Mouse (Mus musculus): Measurements from ENCODE around the gene Sec31a.

The Sec31a gene

DNA sequence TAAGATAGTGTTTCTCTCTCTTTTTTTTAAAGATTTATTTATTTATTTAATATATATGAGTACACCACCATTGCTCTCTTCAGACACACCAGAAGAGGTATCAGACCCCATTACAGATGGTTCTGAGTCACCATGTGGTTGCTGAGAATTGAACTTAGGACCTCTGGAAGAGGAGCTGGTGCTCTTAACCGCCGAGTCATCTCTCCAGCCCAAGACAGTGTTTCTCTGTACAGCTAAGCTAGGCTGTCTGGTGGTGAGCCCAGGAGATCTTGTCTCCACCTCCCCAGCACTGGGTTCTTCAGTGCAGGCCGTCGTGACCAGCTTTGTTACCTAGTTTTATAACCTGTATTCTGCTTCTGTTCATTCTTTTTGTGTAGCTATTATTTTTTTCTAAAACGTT, 5.8 kb downstream of the Sec31a start:
- no peak for DNase-seq (ENCODE audit: low read depth, low spot score)

DNA sequence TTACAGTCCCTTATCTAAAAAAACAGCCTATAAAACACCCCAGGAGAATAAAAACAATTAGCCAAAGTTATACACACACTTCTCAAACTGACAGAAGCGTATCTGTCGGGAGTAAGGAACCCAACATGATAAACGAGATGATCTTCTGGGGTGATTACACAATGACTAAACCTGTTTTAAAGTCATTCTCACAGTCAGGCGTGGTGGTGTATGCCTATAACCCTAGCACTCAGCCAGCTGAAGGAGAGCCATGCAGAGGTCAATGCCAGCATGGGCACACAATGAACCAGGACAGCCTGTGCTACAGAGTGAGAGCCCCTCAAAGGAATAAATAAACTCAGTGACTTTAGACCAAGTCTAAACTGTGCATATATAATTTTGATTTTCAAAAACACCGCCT, 7.5 kb downstream of the Sec31a start:
- DNase-seq (ENCODE audit: low read depth, low spot score), result no peak

DNA sequence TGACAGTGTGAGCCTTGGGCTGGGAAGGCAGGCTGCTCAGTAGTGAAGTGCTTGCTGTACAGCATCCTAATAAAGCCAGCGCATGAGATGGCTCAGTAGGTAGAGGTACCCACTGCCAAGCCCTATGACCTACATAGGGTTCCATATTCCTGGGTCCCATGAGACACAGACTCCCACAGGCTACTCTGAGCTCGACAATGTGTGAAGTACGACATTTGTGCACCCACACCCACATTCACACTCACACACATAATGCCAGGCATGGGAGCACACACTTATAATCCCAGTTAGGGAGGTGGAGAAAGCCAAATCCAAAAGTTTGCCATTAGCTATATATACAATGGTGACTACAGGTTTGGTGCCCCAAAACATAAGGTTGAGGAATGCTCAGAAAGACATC, 19.3 kb downstream of the Sec31a start:
- no peak for DNase-seq (ENCODE audit: low read depth, low spot score)

DNA sequence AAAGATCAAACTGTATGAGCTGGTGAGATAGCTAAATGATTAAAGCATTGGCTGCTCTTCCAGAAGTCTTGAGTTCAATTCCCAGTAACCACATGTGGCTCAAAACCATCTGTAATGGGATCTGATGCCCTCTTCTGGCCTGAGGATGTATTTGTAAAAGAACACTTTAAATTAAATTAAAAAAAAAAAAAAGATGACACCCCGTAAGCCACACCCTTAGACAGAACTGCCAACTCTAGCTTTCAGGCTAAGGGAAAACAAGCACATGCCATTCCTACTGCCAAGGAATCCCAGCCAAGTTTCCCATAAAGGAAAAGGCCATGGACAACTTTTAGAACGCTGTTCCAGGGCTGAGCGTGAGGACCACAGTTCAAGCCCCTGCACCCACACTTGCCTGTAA, 22.4 kb downstream of the Sec31a start:
- no peak for DNase-seq (ENCODE audit: low read depth, low spot score)

DNA sequence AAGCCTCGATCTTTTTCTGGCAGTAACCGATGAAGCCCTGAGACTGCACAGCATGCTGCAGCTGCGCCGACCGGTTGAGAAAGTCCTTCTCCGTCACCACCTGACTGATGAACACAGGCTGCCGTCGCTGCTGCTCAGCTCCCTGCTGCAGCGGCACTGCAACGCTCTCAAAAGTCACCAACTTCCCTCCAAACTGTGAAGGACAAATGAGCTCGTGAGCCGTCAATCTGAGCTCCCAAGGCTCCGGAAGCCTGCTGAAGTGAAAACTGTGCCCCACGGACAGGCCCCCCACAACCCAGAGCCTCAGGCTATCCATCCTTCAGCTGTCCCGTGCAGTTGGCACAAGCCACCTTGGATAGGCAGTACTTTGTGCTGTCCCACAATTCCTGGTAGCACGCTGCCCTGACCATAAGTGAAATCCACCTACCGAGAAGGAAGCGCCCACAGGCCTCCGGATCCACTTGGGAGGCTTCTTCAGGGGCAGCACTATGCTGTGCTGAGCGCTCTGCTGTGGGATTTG, 23.5 kb downstream of the Sec31a start:
- DNase-seq (ENCODE audit: low read depth, low spot score), result no peak

DNA sequence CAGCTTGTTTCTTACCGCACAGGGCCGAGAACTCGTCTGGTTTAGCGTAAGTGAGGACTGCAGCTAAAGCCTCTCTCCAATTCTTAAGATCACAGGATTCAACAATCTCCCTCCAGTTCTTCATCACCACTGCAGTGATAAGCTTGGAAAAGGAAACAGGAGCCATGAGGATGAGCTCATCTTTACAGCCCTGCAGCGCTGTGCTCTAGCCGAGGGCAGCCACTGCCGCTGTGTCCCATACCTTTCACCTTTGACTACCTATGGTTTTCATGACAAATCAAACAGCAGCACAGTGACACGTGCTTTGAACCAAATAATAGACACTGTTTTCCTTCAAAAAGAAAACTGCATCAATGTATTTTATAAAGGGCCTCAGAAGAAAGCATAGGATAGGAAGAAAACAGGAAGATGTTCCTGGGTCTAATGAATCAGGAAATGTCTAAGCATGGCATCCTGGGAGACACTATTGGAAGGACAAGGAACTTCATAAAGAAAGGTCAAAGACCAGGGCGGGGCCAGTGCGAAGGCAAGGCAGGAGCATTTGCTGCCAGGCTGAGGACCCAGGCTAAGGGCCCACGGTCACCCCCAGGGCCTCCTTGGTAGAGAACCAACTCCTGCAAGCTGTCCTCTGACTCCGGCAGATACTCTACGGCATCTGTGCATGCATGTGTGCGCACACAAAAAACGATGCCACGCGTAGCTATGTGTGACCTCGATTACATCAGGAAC, 32.1 kb downstream of the Sec31a start:
- DNase-seq (ENCODE audit: low read depth, low spot score), result no peak

DNA sequence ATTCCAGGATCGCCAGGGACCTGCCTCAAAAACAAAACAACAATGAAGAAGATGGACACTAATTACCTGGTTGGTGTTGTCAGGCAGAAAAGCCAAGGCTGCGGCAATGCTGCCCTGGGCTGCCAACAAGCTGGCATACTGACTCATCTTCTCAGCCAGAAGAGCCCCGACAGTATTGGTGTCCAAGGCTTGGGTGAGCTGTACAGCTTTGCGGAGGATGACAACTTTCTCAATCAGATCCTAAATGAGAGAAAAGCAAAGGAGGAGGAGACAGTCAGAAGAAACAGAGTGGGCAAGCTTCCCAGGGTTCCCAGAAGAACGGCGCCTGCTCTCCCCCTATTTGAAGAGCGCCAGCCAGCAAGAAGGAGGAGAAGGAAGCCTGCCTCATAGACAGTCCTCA, 34.9 kb downstream of the Sec31a start:
- no peak for DNase-seq (ENCODE audit: low read depth, low spot score)

DNA sequence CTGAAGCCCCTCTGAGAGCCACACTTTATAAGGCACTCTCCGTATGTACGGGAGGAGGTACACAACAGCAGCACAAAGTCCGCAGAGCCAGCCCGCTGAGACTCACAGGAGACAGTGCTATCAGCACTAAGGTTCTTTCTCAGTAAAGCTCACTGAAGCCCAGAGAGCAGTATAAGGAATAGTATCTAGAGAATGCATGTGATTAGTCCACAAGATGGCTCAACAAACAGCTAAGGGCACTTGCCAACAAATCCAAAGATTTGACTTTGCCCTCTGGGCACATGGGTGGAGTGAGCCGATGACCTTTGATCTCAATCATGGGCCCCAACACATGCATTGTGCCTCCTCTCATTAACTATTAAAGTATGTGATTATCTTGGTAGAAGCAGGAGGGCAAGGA, 35.8 kb downstream of the Sec31a start:
- no peak for DNase-seq (ENCODE audit: low read depth, low spot score)

DNA sequence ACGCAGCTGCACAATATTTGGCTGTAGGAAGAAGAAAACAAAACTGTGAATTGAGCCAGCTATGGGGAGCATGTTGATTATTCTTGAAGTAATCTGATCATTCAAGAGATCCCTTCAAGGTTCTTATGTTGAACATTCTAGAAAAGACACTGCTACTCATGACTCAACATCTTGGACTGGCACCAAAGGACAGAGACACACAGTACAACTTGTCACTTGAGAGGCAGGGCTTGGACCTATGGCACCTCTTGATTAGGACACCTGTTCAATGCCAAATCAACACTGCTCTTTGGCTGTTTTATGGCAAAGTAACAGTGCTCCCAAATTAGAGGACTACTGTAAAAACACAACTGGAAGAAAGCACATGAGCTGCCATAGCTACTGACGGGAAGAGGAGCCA, 37.1 kb downstream of the Sec31a start:
- no peak for DNase-seq (ENCODE audit: low read depth, low spot score)

DNA sequence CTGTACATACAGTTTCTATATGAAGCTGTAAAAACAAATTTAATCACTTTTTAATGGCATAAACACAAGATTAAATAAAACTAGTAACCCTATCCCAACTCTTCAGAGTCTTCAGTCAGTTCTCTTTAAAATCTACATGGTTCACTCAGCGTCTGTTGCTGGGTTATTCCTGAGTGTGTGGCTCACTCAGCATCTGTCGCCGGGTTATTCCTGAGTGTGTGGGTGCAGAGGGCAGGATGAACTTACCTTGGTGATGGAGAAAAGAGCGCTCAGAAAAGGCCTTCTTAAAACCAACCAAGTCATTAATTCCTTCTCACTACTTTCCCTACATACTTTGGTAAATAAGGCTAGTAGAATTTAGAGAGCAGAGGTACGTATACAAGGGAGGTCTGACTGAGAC, 37.8 kb downstream of the Sec31a start:
- DNase-seq (ENCODE audit: low read depth, low spot score), result no peak

DNA sequence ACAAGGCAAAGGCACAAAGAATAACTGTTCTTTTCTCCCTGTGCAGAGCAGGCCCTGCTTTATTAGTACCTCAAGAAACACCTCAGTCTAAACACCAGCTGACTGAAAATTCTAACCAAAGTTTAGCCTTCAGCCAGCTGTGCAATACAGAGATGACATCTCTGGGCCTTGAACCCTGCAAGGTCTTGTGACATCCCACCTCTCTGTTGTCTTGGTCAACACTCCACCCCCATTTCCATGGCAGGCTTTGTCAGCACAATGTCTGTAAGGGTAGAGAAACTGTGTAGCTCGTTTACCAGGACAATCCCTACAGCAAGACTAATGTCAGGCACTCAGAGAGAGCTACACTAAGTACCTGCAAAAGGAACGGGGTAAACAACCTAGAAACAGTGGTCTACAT, 38.7 kb downstream of the Sec31a start:
- DNase-seq (ENCODE audit: low read depth, low spot score), result no peak

DNA sequence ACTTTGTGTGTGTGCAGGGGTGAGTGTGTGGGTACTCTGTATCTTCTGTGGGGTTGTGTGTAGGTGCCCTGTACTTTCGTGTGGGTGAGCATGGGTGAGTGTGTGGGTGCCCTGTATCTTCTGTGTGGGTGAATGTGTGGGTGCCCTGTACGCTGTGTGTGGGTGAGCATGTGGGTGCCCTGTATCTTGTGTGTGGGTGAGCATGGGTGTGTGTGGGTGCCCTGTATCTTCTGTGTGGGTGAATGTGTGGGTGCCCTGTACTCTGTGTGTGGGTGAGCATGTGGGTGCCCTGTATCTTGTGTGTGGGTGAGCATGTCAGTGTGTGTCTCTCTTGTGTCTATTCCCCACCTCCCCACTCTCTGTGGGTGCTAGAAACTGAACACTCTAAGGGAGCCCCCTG, 41.3 kb downstream of the Sec31a start:
- DNase-seq (ENCODE audit: low read depth, low spot score), result no peak

DNA sequence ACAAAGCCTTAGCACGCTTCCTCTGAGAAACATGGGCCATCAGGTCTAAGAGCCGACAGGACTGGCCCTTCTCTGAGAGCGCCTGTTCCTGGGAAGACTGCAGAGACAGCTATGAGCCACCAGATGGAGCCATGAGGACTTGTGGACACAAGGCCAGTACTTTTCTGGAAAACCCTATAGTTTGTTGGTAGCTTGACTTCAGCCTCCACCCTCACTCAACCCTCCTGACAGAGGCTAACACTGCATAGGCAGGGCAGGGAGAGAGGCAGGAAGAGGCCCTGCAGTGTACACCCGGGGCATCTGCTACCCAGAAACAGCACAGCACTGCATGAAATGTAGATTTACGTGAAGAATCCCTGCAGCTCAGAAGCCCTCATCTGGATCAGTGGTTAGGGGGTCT, 42.1 kb downstream of the Sec31a start:
- DNase-seq (ENCODE audit: low read depth, low spot score), result peak; percentile 61

DNA sequence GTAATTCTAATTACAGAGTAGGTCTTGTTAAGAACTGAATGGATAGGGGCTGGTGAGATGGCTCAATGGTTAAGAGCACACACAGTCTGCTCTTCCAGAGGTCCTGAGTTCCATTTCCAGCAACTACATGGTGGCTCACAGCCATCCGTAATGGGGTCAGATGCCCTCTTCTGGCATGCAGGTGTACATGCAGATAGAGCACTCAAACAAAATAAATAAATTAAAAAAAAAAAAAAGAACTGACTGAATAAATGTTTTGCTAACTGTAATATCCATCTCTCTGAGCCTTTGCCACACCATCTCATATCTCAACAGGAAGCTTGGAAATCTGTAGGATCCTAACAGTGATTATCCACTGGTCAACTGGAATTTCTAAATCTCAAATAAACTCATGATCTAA, 45.1 kb downstream of the Sec31a start:
- no peak for DNase-seq (ENCODE audit: low read depth, low spot score)

DNA sequence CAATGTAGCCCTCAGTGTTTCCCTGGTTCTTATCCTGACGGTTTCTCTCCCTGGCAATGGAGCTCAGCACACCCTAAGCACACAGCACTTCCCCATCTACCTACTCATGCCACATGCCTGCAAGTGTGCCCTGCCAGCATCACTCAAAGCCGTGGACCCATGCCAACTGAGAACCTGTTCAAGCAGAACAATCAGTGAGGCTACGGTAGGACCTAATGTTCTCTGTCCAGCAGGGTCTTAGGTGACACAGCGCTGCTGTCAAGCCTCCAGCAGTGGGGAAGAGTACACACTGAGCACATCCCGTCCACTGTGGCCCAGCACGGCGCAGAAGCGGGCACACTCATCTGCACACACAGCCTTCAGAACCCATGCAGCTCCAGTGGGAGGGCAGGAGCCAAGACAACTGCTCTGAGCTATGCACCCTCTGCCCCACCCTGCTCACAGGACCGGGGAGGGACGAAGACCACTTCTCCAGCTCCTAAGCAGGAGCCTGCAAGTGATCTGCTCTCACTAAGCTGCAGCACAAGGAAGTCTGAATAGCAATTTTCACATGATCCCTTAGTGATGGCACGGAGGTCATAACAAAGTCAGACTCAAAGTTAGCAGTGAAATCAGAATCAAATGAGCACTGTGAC, 46.1 kb downstream of the Sec31a start:
- no peak for DNase-seq (ENCODE audit: low read depth, low spot score)

DNA sequence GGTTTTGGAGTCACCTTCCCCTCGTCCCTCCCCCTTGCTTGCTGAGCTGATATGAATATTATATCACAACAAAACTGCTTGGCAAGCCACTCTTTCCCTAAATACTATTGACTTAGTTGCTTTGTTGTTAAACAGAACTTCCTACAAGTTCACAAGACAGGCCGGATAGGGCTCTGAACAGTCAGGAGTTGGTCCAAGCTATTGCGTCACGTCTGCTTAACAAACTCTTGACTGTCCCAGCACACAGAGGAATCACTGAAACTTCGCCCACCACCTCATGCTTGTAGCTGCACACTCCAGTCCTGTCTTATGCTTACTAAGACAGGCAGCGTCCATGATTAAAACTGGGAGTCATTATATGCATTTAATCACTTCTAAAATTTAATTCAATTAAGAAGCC, 46.9 kb downstream of the Sec31a start:
- no peak for DNase-seq (ENCODE audit: low read depth, low spot score)

DNA sequence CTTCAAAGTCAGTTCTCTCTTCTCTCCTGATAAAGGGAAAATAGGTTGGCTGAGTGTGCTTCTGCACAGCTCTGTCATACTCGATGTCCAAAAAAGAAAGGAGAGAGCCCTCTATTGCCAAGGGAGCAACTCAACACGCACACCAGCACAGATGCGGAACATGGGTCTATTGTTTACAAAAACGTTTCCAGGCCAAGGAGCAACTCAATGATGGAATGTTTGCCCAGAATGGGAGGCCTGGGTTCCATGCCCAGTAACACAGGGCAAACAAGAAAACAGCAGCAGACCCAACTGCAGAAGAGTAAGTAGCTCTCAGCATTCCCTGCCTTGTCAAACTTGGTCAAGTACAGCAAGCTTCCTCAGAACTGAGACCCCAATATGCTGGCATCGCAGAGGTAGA, 47.5 kb downstream of the Sec31a start:
- DNase-seq (ENCODE audit: low read depth, low spot score), result no peak

DNA sequence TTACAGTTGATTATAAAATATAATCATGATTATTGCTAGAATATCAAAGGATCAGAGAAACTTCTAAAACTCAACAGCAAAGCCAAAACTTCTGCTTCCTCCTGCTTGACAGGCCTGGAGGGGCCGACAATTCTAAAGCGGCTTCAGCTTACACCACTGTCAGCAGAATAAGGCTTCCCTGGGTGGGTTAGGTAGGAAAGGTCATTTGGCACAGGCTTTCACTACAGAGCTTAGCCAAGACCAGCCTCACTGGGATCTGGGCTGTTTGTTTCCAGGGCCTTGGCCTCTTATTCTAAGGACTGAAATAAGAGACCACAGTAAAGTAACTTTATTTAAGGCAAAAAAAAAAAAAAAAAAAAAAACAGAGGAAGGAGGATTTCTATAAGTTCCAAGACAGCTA, 49.0 kb downstream of the Sec31a start:
- DNase-seq (ENCODE audit: low read depth, low spot score), result no peak

DNA sequence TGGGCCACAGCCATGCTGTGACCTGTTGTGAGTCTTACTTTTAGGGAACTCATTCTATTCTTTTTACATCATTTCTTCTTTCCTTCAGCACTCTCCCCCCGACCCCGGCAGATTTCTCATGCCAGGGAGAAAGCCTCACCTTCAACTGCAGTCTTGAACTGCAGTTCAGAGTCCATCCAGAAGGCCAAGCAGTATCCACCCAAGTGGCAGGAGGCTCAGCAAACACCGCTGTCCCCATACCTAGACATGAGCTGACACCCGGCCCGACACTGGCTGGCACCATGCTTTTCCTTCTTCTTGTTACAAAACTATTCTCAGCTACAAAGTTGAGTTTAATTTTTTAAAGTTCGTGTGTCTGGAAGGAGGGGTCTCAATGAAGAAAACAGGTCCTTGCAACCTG, 55.7 kb downstream of the Sec31a start:
- no peak for DNase-seq (ENCODE audit: low read depth, low spot score)

DNA sequence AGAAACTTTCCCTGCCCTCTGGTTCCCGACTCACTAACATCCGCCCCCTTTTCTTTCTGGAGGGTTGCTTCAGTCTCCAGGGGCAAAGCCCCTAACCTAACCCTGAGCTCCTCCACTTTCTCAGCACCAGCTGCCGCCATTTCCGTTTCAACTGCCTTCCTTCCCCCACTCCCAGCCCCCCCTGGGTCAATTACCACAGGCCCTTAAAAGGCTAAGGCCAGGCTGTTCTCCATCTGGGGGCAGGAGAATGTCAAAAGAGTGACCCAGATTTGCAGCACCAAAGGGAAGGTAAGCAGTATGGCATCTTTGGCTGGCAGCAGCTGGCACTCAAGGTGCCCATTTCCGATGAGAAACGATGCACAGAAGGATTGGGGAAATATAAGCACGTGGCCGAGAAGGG, 57.7 kb downstream of the Sec31a start:
- peak; percentile 33 for DNase-seq (ENCODE audit: low read depth, low spot score)

DNA sequence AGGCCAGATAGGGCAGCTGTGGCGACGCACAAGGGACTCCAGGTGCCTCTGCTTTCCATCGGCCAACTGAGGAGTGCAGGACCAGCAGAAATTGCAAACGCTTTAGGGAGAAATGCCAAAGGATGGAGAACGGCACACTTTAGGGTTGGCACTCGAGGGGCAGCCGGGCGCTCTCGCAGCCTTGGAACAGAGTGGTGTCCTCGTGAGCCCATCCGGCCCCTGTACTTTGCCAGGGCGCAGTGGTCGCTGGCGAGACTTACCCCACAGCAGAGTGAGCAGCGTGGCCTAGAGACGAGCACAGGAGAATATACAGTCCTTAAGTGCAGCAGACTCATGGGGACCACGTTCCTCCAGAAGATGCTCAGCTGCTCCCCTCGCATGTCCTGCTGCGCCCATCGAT, 61.4 kb downstream of the Sec31a start:
- no peak for DNase-seq (ENCODE audit: low read depth, low spot score)

DNA sequence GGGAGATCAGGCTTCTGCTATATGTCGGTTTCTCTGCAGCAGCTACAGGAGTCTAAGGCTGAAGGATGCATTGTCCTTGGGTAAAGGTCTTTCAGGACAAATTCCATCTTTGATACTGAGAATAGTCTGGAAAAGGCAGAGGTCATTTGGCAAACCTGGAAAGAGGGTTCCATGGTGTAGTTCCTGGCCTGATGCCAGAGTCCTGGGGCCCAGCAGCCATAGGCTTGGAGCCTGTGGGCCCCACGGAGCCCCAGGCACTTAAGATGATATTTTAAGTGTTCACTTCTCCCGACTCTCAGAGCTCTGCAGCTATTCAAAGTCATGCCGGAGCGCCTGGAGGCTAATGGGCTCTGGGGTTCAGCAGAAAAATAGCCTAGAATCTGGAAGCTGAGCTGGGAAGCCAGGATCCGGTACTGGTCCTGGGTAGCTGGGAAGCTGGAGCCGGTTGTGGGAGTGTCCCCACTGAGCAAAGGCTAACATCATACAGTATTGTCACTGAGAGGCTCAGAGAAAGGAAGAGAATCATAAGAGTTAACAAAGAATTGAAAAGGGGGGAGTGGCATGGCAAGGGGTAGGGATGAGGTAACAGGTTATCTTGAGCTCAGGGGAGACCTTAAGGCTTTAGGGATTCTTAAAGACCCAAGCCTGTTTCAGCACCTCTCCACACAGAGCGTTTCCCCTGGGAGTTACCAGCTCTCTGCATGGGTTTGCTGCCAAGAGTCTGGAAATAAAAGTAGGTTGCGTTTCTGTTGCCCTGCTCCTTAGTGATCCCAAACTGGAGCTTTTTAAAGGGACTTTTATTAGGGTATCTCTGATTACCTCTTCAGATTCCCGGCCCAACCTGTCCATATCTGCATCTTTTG, 62.8 kb downstream of the Sec31a start:
- DNase-seq (ENCODE audit: low read depth, low spot score), result no peak

Measured in forelimb bud, embryonic 11.5 days (tissue).